21 mouse cellular contexts compared by ENCODE assay signal in the genomic region with DNA sequence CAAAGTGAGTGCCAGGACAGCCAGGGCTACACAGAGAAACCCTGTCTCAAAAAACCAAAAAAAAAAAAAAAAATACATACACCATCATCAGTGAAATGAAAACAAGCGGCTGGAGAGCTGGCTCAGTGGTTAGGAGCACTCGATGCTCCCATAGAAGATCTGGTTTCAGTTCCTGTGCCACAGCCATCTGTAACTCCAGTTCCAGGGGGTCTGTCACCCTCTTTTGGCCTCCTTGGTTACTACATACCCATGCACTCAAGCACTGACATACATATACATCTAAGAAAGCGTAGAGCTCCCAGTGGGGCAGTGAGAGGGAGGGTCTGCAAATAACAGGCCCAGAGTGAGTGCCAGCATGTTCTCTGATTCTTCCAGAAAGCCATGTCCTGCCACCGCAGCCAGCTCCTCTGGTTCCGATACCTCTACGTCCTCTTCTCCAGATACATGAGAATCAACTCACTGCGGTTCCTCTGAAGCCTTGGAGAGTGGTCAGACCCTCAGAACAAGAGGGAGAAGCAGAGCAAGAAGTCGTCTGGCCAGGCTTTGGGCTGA. TPM values are rescaled to one million over a fixed set of nuclear protein-coding genes. Genes with fewer than 3 reads are reported as not detected.
A peak's percentile ranks its signal among the peaks of the same experiment; 100 is the strongest.
DNase-seq lines count a peak whose midpoint lies in the region; ATAC-seq and TF ChIP-seq lines count a peak whose summit lies in the region.
"Had no signal": no experiment of that assay in that cellular context is flagged by ENCODE, and none has a peak within 500 bp of the region (broad histone marks: within the 10 kb centered on the region; RNA-seq: fewer than 3 reads in every experiment).

No protein-coding gene starts in this region.

- H3K36me3 ChIP-seq in E14TG2a.4 (ENCODE audit: insufficient read depth, low read length): peaks cover 37% of the 10 kb centered on the region
- no peaks in the 10 kb centered on the region for H3K36me3 ChIP-seq in intestine, embryonic 16.5 days (ENCODE audit: control insufficient read depth, insufficient read depth, low read length)
- H3K36me3 ChIP-seq: forebrain, embryonic 12.5 days; hindbrain, embryonic 15.5 days had no signal

- H3K4me3 ChIP-seq in E14TG2a.4 (replicated peaks; ENCODE audit: low read length): peak overlapping the region; percentile 86
- H3K4me3 ChIP-seq in intestine, embryonic 16.5 days (ENCODE audit: low read length): no peak overlapping the region
- H3K4me3 ChIP-seq: embryonic facial prominence, embryonic 13.5 days; forebrain, embryonic 12.5 days; heart, embryonic 13.5 days; hindbrain, embryonic 15.5 days had no signal

- no peak overlapping the region for H3K27ac ChIP-seq in intestine, embryonic 16.5 days (ENCODE audit: low read length)
- H3K27ac ChIP-seq: embryonic facial prominence, embryonic 13.5 days; forebrain, embryonic 12.5 days; heart, embryonic 13.5 days; hindbrain, embryonic 15.5 days had no signal

- no peak overlapping the region for H3K9ac ChIP-seq in intestine, embryonic 16.5 days (ENCODE audit: low read depth, low read length)
- H3K9ac ChIP-seq: embryonic facial prominence, embryonic 13.5 days; forebrain, embryonic 12.5 days; heart, embryonic 13.5 days; hindbrain, embryonic 15.5 days had no signal

- no peaks in the 10 kb centered on the region for H3K27me3 ChIP-seq in E14TG2a.4 (ENCODE audit: insufficient read depth, low read length)
- no peaks in the 10 kb centered on the region for H3K27me3 ChIP-seq in intestine, embryonic 16.5 days (replicated peaks; ENCODE audit: control insufficient read depth, insufficient read depth, low read length)
- H3K27me3 ChIP-seq: embryonic facial prominence, embryonic 13.5 days; forebrain, embryonic 12.5 days; heart, embryonic 13.5 days; hindbrain, embryonic 15.5 days had no signal

- 87% methylated on average over 8 of the region's 8 CpGs for WGBS in intestine, embryonic 16.5 days

- peaks cover 29% of the 10 kb centered on the region for H3K9me3 ChIP-seq in E14TG2a.4 (ENCODE audit: low read length)
- no peaks in the 10 kb centered on the region for H3K9me3 ChIP-seq in intestine, embryonic 16.5 days (ENCODE audit: control insufficient read depth, low read length)
- H3K9me3 ChIP-seq: embryonic facial prominence, embryonic 13.5 days; forebrain, embryonic 12.5 days; G1E; heart, embryonic 13.5 days; hindbrain, embryonic 15.5 days had no signal

- ATAC-seq in megakaryocyte, adult 5-6 weeks (ENCODE audit: poor library complexity, severe bottlenecking): 0 out of 2 replicates have a peak, but pooled peaks have one; percentile 47
- ATAC-seq in intestine, embryonic 16.5 days: no peak
- ATAC-seq: activated CD4-positive, CD25-positive, alpha-beta regulatory T cell, adult 4 months; forebrain, embryonic 16.5 days had no signal

- H3K4me1 ChIP-seq in E14TG2a.4 (replicated peaks; ENCODE audit: low read depth, low read length): peaks cover 44% of the 10 kb centered on the region
- H3K4me1 ChIP-seq in intestine, embryonic 16.5 days (ENCODE audit: control insufficient read depth, insufficient read depth, low read length): no peaks in the 10 kb centered on the region
- H3K4me1 ChIP-seq: heart, embryonic 13.5 days; hindbrain, embryonic 15.5 days had no signal

- TF ChIP-seq CTCF in E14TG2a.4 (conservative IDR thresholded peaks at IDR 0.05; ENCODE audit: low read length): no peak

- DNase-seq in A20 (ENCODE audit: low read depth, low spot score) (peak; percentile 52), R1 (ENCODE audit: low read depth, low spot score) (peak; percentile 79)
- DNase-seq in urinary bladder, postnatal 36 days (ENCODE audit: low spot score in 2 of 2): no peak
- DNase-seq in kidney, adult 11 months: no peak
- no peak for DNase-seq in cerebellum, postnatal 14 days
- DNase-seq: adrenal gland, postnatal 25 days; cerebellum, adult 2 months; cerebellum, postnatal 10 days; gastrocnemius, postnatal 10 days; heart, postnatal 36 days; kidney, adult 18-20 months had no signal

- H3K4me2 ChIP-seq in intestine, embryonic 16.5 days (ENCODE audit: low read depth, low read length): no peak overlapping the region
- H3K4me2 ChIP-seq: embryonic facial prominence, embryonic 13.5 days; forebrain, embryonic 12.5 days; heart, embryonic 13.5 days; hindbrain, embryonic 15.5 days had no signal

RNA-seq across cellular contexts. Expression of gene Cenpv, which starts 26.5 kb away (rescaled TPM):
- total RNA-seq in megakaryocyte, adult 5-6 weeks (2015): 5.2 and 8.7 TPM in 2 replicates
- total RNA-seq in megakaryocyte, adult 5-6 weeks (2017): 3.1 and 3.9 TPM in 2 replicates
- polyA plus RNA-seq in intestine, embryonic 16.5 days (2015; fragmentation: Nextera tagmentation; extraction: Ambion mirVana): 6.8 and 17.9 TPM in 2 replicates

RNA-seq across cellular contexts. Expression of gene Ubb, which starts 38.4 kb away (rescaled TPM):
- total RNA-seq in megakaryocyte, adult 5-6 weeks (2015): 1,447 and 1,627 TPM in 2 replicates
- total RNA-seq in megakaryocyte, adult 5-6 weeks (2017): 835 and 1,053 TPM in 2 replicates
- polyA plus RNA-seq in intestine, embryonic 16.5 days (2015; fragmentation: Nextera tagmentation; extraction: Ambion mirVana): 2,570 and 2,643 TPM in 2 replicates

RNA-seq across cellular contexts. Expression of gene Ncor1, which starts 54.3 kb away (rescaled TPM):
- 275 and 280 TPM in 2 replicates for total RNA-seq in megakaryocyte, adult 5-6 weeks (2015)
- 213 and 290 TPM in 2 replicates for total RNA-seq in megakaryocyte, adult 5-6 weeks (2017)
- polyA plus RNA-seq in intestine, embryonic 16.5 days (2015; fragmentation: Nextera tagmentation; extraction: Ambion mirVana): 40.2 and 42.0 TPM in 2 replicates

RNA-seq across cellular contexts. Expression of gene Pigl, which starts 54.3 kb away (rescaled TPM):
- total RNA-seq in megakaryocyte, adult 5-6 weeks (2015): 5.7 and 9.2 TPM in 2 replicates
- 1.7 and 2.5 TPM in 2 replicates for total RNA-seq in megakaryocyte, adult 5-6 weeks (2017)
- polyA plus RNA-seq in intestine, embryonic 16.5 days (2015; fragmentation: Nextera tagmentation; extraction: Ambion mirVana): 11.8 and 12.7 TPM in 2 replicates

Comparison
In these comparisons a context has a peak if more than half of its experiments do, and no peak if none do; other contexts are left out.
1. DNase-seq: peak in A20 (single experiment) and R1 (single experiment); none in urinary bladder, postnatal 36 days (0 of 2), kidney, adult 11 months (single experiment) and cerebellum, postnatal 14 days (0 of 2).